Mouse (Mus musculus) neural tube, embryonic 15.5 days (tissue): ENCODE measurements at regions not wholly inside any gene's neighbourhood (a gene's known extent, or its start where the extent isn't known, plus 50 kb on each side); places are given as distances from the start of the nearest gene placed in this dataset.

Experiments used
- ATAC-seq: fragments of 200-750 bp; cut with Nextera tagmentation; 2 replicates; pipeline ENCODE4 v1.8.0; 2017; ENCODE audit warnings: mild to moderate bottlenecking, moderate TSS enrichment, moderate library complexity; ENCODE audit not compliant: low FRiP score
- H3K27ac ChIP-seq: fragments of 300-500 bp; sonication (generic); replicated peaks from 2 replicates; pipeline ENCODE4 v1.5.1; 2015; ENCODE audit warnings: mild to moderate bottlenecking, inconsistent platforms
- H3K27me3 ChIP-seq: fragments of 300-500 bp; sonication (generic); replicated peaks from 2 replicates; pipeline ENCODE4 v1.6.1; 2015; ENCODE audit warnings: inconsistent platforms
- H3K36me3 ChIP-seq: fragments of 300-500 bp; sonication (generic); 2 replicates; pipeline ENCODE4 v1.6.1; 2015; ENCODE audit warnings: inconsistent platforms
- H3K4me1 ChIP-seq: fragments of 300-500 bp; sonication (generic); 2 replicates; pipeline ENCODE4 v1.6.1; 2015; ENCODE audit warnings: inconsistent platforms
- H3K4me2 ChIP-seq: fragments of 300-500 bp; sonication (generic); 2 replicates; pipeline ENCODE4 v1.6.1; 2015; ENCODE audit warnings: inconsistent platforms, mild to moderate bottlenecking, moderate library complexity
- H3K4me3 ChIP-seq: fragments of 300-500 bp; sonication (generic); replicated peaks from 2 replicates; pipeline ENCODE4 v1.5.1; 2015; ENCODE audit warnings: mild to moderate bottlenecking, inconsistent platforms
- H3K9ac ChIP-seq: fragments of 300-500 bp; sonication (generic); replicated peaks from 2 replicates; pipeline ENCODE4 v1.6.1; 2015; ENCODE audit warnings: mild to moderate bottlenecking, inconsistent platforms
- H3K9me3 ChIP-seq: fragments of 300-500 bp; sonication (generic); replicated peaks from 2 replicates; pipeline ENCODE4 v1.6.1; 2016; ENCODE audit warnings: inconsistent platforms
- WGBS: fragments of 180-500 bp; shearing (Covaris S2); methylation state at CpG from one replicate; pipeline ENCODE4 v1.1.7; 2015; ENCODE audit warnings: mixed read lengths; 5-methylcytosine and 5-hydroxymethylcytosine counted together

- no peak overlapping the region for H3K9ac ChIP-seq
- ATAC-seq: no peak
- no peaks in the 10 kb centered on the region for H3K27me3 ChIP-seq
- WGBS: 28% methylated on average over 3 of the region's 3 CpGs
- peak overlapping the region; percentile 98 for H3K27ac ChIP-seq
- H3K36me3 ChIP-seq: no peaks in the 10 kb centered on the region
- H3K4me1 ChIP-seq: peaks cover 13% of the 10 kb centered on the region
- H3K9me3 ChIP-seq: no peaks in the 10 kb centered on the region
- H3K4me2 ChIP-seq: peak overlapping the region; percentile 77
- H3K4me3 ChIP-seq: no peak overlapping the region; the same call in 1 of the 2 replicates
Observed at GRCm38 (mm10) chr17:4906504-4906903, 87.6 kb upstream of the Arid1b start.

- H3K36me3 ChIP-seq: no peaks in the 10 kb centered on the region
- H3K9ac ChIP-seq: peak overlapping the region; percentile 70
- no peaks in the 10 kb centered on the region for H3K27me3 ChIP-seq
- WGBS: 0% methylated on average over 12 of the region's 14 CpGs
- peak; percentile 60 for ATAC-seq
- peaks cover 13% of the 10 kb centered on the region for H3K4me1 ChIP-seq
- peak overlapping the region; percentile 98 for H3K27ac ChIP-seq
- no peaks in the 10 kb centered on the region for H3K9me3 ChIP-seq
- peak overlapping the region; percentile 56 for H3K4me3 ChIP-seq
- H3K4me2 ChIP-seq: peak overlapping the region; percentile 77
Observed at GRCm38 (mm10) chr17:4907181-4907752, 86.9 kb upstream of the Arid1b start.

- peak; percentile 95 for ATAC-seq
- under 1% methylated on average over 84 of the region's 85 CpGs for WGBS
- no peaks in the 10 kb centered on the region for H3K9me3 ChIP-seq
- H3K27ac ChIP-seq: peak overlapping the region; percentile 98
- peak overlapping the region; percentile 77 for H3K4me2 ChIP-seq
- H3K4me1 ChIP-seq: peaks cover 13% of the 10 kb centered on the region
- H3K9ac ChIP-seq: peak overlapping the region; percentile 70
- no peaks in the 10 kb centered on the region for H3K27me3 ChIP-seq
- peak overlapping the region; percentile 56 for H3K4me3 ChIP-seq
- no peaks in the 10 kb centered on the region for H3K36me3 ChIP-seq
Observed at GRCm38 (mm10) chr17:4907841-4908571, 86.1 kb upstream of the Arid1b start.

GRCm38 (mm10) chr17:4908572-4908965 lies 85.6 kb upstream of the Arid1b start:
- H3K27ac ChIP-seq: peak overlapping the region; percentile 98
- peaks cover 13% of the 10 kb centered on the region for H3K4me1 ChIP-seq
- no peaks in the 10 kb centered on the region for H3K36me3 ChIP-seq
- ATAC-seq: peak; percentile 54; the same call in 1 of the 2 replicates
- peak overlapping the region; percentile 77 for H3K4me2 ChIP-seq
- under 1% methylated on average over 17 of the region's 17 CpGs for WGBS
- H3K4me3 ChIP-seq: peak overlapping the region; percentile 56
- H3K9ac ChIP-seq: peak overlapping the region; percentile 70
- no peaks in the 10 kb centered on the region for H3K9me3 ChIP-seq
- no peaks in the 10 kb centered on the region for H3K27me3 ChIP-seq

GRCm38 (mm10) chr17:4910182-4910581 lies 84.0 kb upstream of the Arid1b start:
- no peak overlapping the region for H3K27ac ChIP-seq
- H3K4me3 ChIP-seq: no peak overlapping the region
- no peak overlapping the region for H3K4me2 ChIP-seq
- no peak overlapping the region for H3K9ac ChIP-seq
- no peaks in the 10 kb centered on the region for H3K27me3 ChIP-seq
- no peaks in the 10 kb centered on the region for H3K36me3 ChIP-seq
- peaks cover 13% of the 10 kb centered on the region for H3K4me1 ChIP-seq
- 85% methylated on average over 5 of the region's 5 CpGs for WGBS
- ATAC-seq: no peak
- no peaks in the 10 kb centered on the region for H3K9me3 ChIP-seq

GRCm38 (mm10) chr17:4913001-4913400 lies 81.1 kb upstream of the Arid1b start:
- ATAC-seq: no peak
- H3K4me1 ChIP-seq: 0 out of 2 replicates have a peak, but pooled peaks cover 4% of the 10 kb centered on the region
- 86% methylated on average over 4 of the region's 4 CpGs for WGBS
- no peak overlapping the region for H3K4me3 ChIP-seq
- H3K9ac ChIP-seq: no peak overlapping the region
- H3K9me3 ChIP-seq: no peaks in the 10 kb centered on the region
- H3K27ac ChIP-seq: no peak overlapping the region
- H3K27me3 ChIP-seq: no peaks in the 10 kb centered on the region
- H3K36me3 ChIP-seq: no peaks in the 10 kb centered on the region
- no peak overlapping the region for H3K4me2 ChIP-seq

GRCm38 (mm10) chr17:4919866-4920495 lies 74.2 kb upstream of the Arid1b start:
- Histone ChIP-seq H3K9me3 (no peaks in the 10 kb centered on the region), H3K4me1 (no peaks in the 10 kb centered on the region), H3K4me3 (no peak overlapping the region), H3K4me2 (no peak overlapping the region), H3K36me3 (no peaks in the 10 kb centered on the region), H3K9ac (no peak overlapping the region), H3K27ac (no peak overlapping the region), H3K27me3 (no peaks in the 10 kb centered on the region)
- 85% methylated on average over 6 of the region's 6 CpGs for WGBS
- no peak for ATAC-seq

- H3K9ac ChIP-seq: no peak overlapping the region
- 86% methylated on average over 7 of the region's 7 CpGs for WGBS
- no peak overlapping the region for H3K4me3 ChIP-seq
- no peak overlapping the region for H3K4me2 ChIP-seq
- H3K36me3 ChIP-seq: no peaks in the 10 kb centered on the region
- ATAC-seq: no peak
- no peaks in the 10 kb centered on the region for H3K27me3 ChIP-seq
- no peaks in the 10 kb centered on the region for H3K4me1 ChIP-seq
- H3K27ac ChIP-seq: no peak overlapping the region
- no peaks in the 10 kb centered on the region for H3K9me3 ChIP-seq
Observed at GRCm38 (mm10) chr17:4921121-4921520, 73.0 kb upstream of the Arid1b start.

- 78% methylated on average over 5 of the region's 5 CpGs for whole genome bisulfite sequencing
- no peak for ATAC-seq
- no peak overlapping the region for H3K4me3 ChIP-seq
- H3K9me3 ChIP-seq: no peaks in the 10 kb centered on the region
- no peak overlapping the region for H3K4me2 ChIP-seq
- H3K9ac ChIP-seq: no peak overlapping the region
- H3K27me3 ChIP-seq: no peaks in the 10 kb centered on the region
- no peak overlapping the region for H3K27ac ChIP-seq
- no peaks in the 10 kb centered on the region for H3K36me3 ChIP-seq
- no peaks in the 10 kb centered on the region for H3K4me1 ChIP-seq
Observed at GRCm38 (mm10) chr17:4928631-4929030, 65.5 kb upstream of the Arid1b start.

- 88% methylated on average over 5 of the region's 5 CpGs for WGBS
- Histone ChIP-seq H3K27ac (no peak overlapping the region), H3K9ac (no peak overlapping the region), H3K4me2 (no peak overlapping the region), H3K4me3 (no peak overlapping the region), H3K9me3 (no peaks in the 10 kb centered on the region), H3K27me3 (no peaks in the 10 kb centered on the region), H3K4me1 (peaks cover 2% of the 10 kb centered on the region), H3K36me3 (no peaks in the 10 kb centered on the region)
- no peak for ATAC-seq
Observed at GRCm38 (mm10) chr17:4935268-4935667, 58.9 kb upstream of the Arid1b start.

GRCm38 (mm10) chr17:4940589-4940988 lies 53.5 kb upstream of the Arid1b start:
- Histone ChIP-seq H3K27me3 (no peaks in the 10 kb centered on the region), H3K36me3 (no peaks in the 10 kb centered on the region), H3K9me3 (no peaks in the 10 kb centered on the region), H3K4me1 (peaks cover 13% of the 10 kb centered on the region), H3K27ac (no peak overlapping the region), H3K9ac (no peak overlapping the region), H3K4me3 (no peak overlapping the region), H3K4me2 (no peak overlapping the region)
- 20% methylated on average over 9 of the region's 9 CpGs for WGBS
- ATAC-seq: no peak; the same call in 1 of the 2 replicates

GRCm38 (mm10) chr17:4941286-4941800 lies 52.8 kb upstream of the Arid1b start:
- Histone ChIP-seq H3K4me3 (no peak overlapping the region), H3K4me2 (no peak overlapping the region), H3K36me3 (no peaks in the 10 kb centered on the region), H3K9ac (no peak overlapping the region), H3K27ac (no peak overlapping the region), H3K9me3 (no peaks in the 10 kb centered on the region), H3K27me3 (no peaks in the 10 kb centered on the region), H3K4me1 (peaks cover 19% of the 10 kb centered on the region)
- WGBS: 38% methylated on average over 4 of the region's 4 CpGs
- ATAC-seq: no peak
